Mouse (Mus musculus) frontal cortex, adult (tissue): ENCODE data around the gene Creb5.

Experiments
- ATAC-seq: cut with Nextera tagmentation; 2 replicates; pipeline ENCODE4 v1.9.2; 2017; ENCODE audit warnings: mild to moderate bottlenecking, moderate library complexity, mixed read lengths; ENCODE audit not compliant: low TSS enrichment

Creb5 gene

DNA sequence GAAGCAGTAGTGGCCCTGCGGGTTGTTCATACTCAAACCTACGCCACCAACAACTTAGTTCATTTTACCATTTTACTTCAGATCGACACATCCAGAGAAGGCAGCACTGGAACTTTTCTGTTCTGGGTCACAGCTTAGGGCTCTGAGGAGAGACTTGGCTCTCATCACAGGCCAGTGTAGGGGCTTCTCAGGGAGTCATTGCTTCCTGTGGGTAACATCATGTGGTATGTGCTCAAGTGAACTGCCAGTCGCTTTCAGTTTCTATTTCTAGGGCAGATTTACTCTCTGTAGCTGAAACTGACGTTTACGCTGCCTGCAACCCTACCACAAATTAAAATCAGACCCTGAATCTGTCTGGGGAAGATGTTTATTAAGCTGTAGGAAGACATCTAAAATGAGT, 302.7 kb downstream of the Creb5 start:
- ATAC-seq, result no peak

DNA sequence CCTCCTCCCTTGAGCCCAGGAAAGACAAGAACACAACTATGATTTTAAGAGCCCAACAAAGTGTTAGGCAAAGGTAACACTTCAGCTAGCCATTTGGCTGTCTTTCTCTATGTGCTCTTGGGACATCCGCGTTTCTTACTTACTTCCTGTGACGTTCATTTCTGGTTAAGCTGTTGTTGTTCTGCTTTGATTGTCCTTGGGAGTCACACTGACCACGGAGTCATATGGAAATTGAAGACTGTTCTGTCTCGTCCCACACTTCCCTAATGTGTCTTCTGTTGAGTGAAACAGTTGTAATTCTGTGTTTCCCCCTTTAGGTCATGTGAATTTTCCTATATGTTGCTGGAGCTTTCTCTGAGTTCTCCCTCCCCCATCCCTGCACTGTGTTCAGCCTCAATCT, 305.2 kb downstream of the Creb5 start:
- no peak for ATAC-seq

DNA sequence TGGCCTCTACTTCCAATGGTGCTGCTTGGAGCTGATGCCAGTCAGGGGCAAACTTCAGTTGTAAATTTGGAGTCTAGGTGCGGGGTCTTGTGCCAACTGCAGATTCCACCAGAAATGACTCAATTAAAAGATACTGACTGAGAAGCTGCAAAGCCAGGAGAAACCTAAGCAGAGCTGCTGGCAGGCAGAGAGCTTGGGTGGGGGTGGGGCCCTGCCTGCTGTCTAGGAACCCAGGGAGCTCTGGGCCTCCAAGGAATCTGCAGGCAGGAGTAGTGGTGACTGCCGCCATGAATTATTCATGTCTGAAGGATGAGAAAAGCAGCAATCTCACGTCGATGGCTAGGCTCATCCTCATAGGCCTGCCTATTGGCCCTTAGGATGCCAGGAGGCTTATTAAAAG, 306.5 kb downstream of the Creb5 start:
- ATAC-seq, result no peak

DNA sequence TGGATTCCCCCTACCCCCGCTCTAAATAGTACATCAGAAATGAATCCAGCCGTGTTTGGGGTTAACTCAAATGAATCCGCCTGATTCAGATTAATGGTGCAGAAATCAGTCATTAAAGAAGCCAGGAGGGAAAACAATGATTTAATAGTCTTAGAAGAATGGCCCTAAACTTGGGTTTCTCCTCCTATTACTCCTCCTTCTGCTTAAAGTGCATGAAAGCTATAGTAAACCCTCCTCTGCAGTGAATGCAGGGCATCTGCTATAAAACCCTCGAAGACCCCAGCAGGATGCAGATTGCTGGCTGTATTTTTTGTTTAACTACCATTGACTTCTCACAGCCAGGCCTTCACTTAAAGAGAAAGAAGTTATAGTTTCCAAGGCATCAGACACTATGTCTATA, 307.2 kb downstream of the Creb5 start:
- ATAC-seq, result no peak

- no peak for ATAC-seq
Measured at GRCm38 (mm10) chr6:53596402-53596801, 309.3 kb downstream of the Creb5 start.

- ATAC-seq, result no peak
Measured at GRCm38 (mm10) chr6:53603041-53603440, 316.0 kb downstream of the Creb5 start.

GRCm38 (mm10) chr6:53603695-53604094, 316.6 kb downstream of the Creb5 start:
- no peak for ATAC-seq

GRCm38 (mm10) chr6:53604386-53604785, 317.3 kb downstream of the Creb5 start:
- ATAC-seq, result no peak

- no peak for ATAC-seq
Measured at GRCm38 (mm10) chr6:53605184-53605583, 318.1 kb downstream of the Creb5 start.

DNA sequence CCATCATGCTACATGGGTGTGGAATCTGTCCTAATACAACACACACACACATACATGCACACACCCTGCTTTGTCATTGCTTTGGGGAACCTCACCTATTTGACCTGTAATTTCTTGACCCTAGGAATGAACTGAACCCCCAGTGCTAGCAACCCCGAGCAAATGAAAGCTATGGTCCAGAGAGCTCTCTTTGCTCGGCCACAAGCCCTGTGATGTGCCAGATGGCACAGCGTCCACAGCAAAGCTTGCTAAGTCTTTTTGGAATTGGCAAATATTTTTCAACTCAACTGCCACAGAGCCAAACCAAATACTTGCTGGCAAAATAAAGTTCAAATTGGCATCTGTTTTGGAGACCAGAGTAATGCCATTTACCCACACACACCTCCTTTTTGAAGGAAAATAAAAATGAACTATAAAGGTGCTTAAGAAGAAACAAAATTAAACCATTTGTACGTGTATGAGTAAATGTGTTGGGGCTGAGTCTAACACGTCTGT, 324.4 kb downstream of the Creb5 start:
- no peak for ATAC-seq

GRCm38 (mm10) chr6:53612681-53613080, 325.6 kb downstream of the Creb5 start:
- ATAC-seq, result no peak

DNA sequence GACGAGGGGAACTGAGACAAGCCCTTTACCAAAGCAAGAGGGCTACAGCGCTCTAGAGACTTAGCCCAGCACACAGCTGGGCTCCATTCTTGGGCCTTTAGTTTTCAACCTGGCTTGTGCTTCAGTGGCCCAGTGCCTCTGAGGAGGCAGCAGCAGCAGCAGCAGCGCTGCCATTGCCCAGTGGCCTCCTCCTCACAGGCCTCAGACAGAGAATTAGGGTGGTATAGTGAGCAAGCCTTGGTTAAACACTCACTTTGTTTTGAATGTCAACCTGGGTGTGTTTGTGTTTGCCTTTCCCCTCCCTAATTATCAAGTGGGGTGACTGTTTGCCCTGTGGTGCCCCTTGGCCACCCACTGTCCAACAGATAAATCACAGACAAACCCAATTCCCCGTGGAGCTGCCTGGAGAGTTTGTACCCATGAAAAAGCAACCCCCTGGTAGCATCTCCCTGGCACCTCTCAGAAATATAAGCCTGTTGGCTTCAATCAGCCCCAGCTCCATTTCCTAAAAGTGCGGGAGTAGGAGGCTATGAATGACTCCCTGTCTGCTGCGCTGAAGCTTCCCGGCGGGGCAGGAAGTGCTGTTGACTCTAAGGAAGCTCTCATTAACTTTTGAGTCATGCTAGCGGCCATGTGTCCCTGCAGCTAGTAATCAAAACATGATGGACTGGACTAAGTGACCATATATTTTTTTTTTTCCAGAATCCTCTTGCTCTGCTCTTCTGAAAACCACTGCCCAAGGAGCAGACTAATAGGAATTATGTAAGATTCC, 328.6 kb downstream of the Creb5 start:
- ATAC-seq, result no peak

- ATAC-seq, result no peak
Measured at GRCm38 (mm10) chr6:53618164-53618563, 331.1 kb downstream of the Creb5 start.

GRCm38 (mm10) chr6:53619676-53620075, 332.6 kb downstream of the Creb5 start:
- ATAC-seq, result no peak

DNA sequence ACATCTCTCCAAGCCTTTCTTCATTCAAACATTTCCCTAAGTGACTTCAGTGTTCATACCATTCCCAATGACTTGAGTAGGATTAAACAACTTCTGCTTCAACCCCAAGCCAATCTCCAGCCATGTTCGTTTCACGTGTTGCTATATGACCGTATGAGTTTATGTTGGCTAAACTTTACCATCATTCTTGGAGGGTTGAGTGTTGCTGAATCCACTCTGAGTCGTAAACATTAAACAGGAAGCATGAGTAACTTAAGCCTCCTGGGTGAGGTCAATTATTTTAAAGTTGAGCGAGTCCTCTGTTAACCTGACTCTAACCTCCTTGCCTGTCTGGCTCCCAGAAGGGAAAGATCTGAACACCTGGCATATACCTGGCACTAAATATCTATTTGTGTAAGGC, 334.2 kb downstream of the Creb5 start:
- no peak for ATAC-seq

DNA sequence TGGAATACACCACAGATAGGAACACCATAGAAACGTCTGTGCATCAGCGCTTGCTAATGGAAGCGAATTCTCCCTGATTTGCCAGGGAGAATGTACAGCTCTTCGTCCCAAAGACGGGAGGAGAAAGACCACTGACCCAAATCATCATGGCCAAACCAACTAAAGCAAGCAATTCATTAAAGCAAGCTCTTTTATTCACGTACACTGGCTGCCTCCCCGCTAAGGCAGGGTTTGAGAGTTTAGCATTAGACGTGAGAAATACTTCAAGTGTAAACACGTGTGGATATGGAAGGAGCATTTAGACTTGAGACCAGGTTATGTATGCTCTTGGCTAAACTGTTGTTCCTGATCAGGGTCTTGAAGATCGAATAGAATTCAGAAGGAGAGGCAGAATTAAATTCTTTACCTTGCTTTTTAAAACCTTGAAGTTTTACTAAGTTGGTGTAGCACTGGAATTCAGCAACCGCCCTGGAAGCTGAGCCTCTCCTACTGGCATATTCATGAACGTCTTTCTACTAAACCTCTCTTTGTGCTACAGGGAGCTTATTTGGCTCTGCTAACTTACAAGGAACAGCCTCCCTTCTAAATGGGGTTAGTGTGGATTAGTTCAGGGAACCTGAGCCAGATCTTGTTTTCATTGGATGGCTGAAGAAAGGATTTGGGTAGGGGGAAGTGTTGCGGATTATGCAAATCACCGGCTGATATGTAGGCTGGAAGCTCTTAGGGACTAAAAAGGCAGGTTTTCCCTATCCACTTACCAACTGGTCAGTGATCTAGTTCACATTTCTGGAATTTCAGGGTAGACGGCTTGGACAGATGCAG, 337.6 kb downstream of the Creb5 start:
- ATAC-seq, result peak; percentile 72

DNA sequence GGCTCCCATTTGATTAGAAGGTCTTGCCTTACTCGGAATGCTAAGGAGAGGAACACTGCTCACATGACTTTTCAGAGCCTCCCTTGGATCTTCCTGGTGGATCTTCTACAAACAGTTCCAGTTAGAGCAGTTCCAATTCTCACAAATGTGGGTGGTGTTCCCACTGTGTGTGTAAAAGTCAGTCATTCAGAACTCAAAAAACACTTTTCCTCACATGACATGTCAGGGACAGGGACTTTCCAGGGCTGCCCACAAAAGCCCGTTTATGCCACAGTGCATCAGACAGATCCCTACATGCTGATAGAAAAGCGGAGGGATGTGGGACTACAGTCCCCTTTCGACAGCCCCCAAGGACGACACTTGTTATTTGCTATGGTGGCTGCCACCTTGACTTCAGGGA, 339.0 kb downstream of the Creb5 start:
- 0 out of 2 replicates have a peak, but pooled peaks have one; percentile 20 for ATAC-seq

DNA sequence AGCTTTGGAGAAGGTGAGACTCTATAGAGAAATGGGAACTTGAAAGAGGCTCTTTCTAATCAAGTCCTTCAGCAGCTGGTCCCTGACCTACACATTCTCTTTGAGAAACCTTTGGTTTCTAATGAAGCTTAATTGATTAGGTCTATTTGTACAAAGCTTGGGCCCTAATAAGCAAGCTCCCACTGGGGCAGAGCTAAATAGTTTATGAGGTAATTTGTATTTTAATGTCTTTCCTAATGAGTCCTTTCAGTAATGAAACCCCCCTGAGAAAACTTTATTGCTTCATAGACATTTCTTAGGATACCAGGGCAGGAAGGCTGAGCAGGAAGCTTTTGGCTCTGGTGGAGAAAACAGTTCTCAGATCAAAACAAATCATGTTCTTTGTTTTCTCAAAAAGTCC, 341.6 kb downstream of the Creb5 start:
- ATAC-seq, result no peak

GRCm38 (mm10) chr6:53635453-53635852, 348.4 kb downstream of the Creb5 start:
- no peak for ATAC-seq

- ATAC-seq, result peak; percentile 78
Measured at GRCm38 (mm10) chr6:53637356-53638351, 350.6 kb downstream of the Creb5 start.
